Mouse (Mus musculus) G1E (cell line): Measurements from ENCODE around the gene 1810013L24Rik. TPM values are rescaled to one million over a fixed set of nuclear protein-coding genes. Genes with fewer than 3 reads are reported as not detected.
A peak's percentile ranks its signal among the peaks of the same experiment; 100 is the strongest.
"Not testable (repeated sequence)": the region's sequence is repeated elsewhere in the genome, so short reads cannot be mapped to it uniquely, and the experiment has no call there.

ENCODE experiments used
- ATAC-seq: 2 replicates; pipeline ENCODE4 v1.8.0; 2016; ENCODE audit warnings: mild to moderate bottlenecking; ENCODE audit not compliant: insufficient number of reproducible peaks, poor library complexity, low FRiP score, severe bottlenecking; ENCODE audit errors: extremely low read depth
- DNase-seq: peaks from one replicate; pipeline ENCODE4 v3.0.0; 2012; ENCODE audit warnings: low spot score
- H3K27me3 ChIP-seq: 2 replicates; pipeline ENCODE4 v1.6.1; 2012; ENCODE audit warnings: mild to moderate bottlenecking, low read length, inconsistent platforms; ENCODE audit not compliant: insufficient read depth
- H3K36me3 ChIP-seq: replicated peaks from 2 replicates; pipeline ENCODE3; 2012; ENCODE audit warnings: mild to moderate bottlenecking, inconsistent platforms
- H3K4me1 ChIP-seq: 2 replicates; pipeline ENCODE4 v1.6.1; 2012; ENCODE audit warnings: low read depth, low read length, inconsistent platforms, mixed read lengths; ENCODE audit not compliant: insufficient read depth
- H3K4me3 ChIP-seq: 2 replicates; pipeline ENCODE4 v1.5.1; 2012; ENCODE audit warnings: low read depth, mild to moderate bottlenecking, inconsistent platforms, low read length, moderate library complexity, mixed read lengths
- H3K9me3 ChIP-seq: replicated peaks from 2 replicates; pipeline ENCODE4 v1.6.1; 2012; ENCODE audit warnings: inconsistent platforms
- CTCF ChIP-seq: IDR thresholded peaks from 2 replicates; pipeline ENCODE4 v1.5.1; 2012; ENCODE audit warnings: low read depth, low read length, inconsistent platforms, mixed read lengths
- GATA1 ChIP-seq: IDR thresholded peaks from 2 replicates; pipeline ENCODE4 v1.6.1; 2012; ENCODE audit warnings: borderline replicate concordance, low read length, inconsistent platforms, mixed read lengths
- GATA2 ChIP-seq: IDR thresholded peaks from 2 replicates; pipeline ENCODE4 v1.6.1; 2012; ENCODE audit warnings: low read depth, low read length, inconsistent platforms, borderline replicate concordance
- POLR2AphosphoS5 ChIP-seq: IDR thresholded peaks from 2 replicates; pipeline ENCODE4 v1.6.1; 2012; ENCODE audit warnings: low read depth, low read length, inconsistent platforms; ENCODE audit not compliant: insufficient replicate concordance
- TAL1 ChIP-seq: conservative IDR thresholded peaks from 2 replicates; pipeline ENCODE4 v1.6.1; 2012; ENCODE audit warnings: low read depth, low read length, inconsistent platforms, mixed read lengths
- polyA plus RNA-seq: library from polyadenylated mRNA; stranded (reverse); fragments of >175 nt; gene quantifications from 2 replicates; pipeline ENCODE4 v1.2.3, GENCODE M21; 2012
- total RNA-seq, 2 experiments: library from RNA; stranded (forward) in 1 of 2; stranded (reverse) in 1 of 2; fragments of 200-1000 nt in 1 of 2; fragments of >200 nt in 1 of 2; fragmentation: Nextera tagmentation in 1 of 2; gene quantifications; 2 replicates each; pipeline ENCODE4 v1.2.3; 2014 to 2017

1810013L24Rik gene
- total and polyA plus RNA-seq, 3 experiments, result 17.7 to 92.2 (median 58.1) TPM

GRCm38 (mm10) chr16:8872019-8872418 lies 42.1 kb downstream of the 1810013L24Rik start:
- H3K9me3 ChIP-seq, result peaks cover 3% of the 10 kb centered on the region; the same call in 1 of the 2 replicates
- no peak overlapping the region for H3K4me3 ChIP-seq
- TF ChIP-seq GATA2 (no peak), POLR2AphosphoS5 (no peak), TAL1 (no peak), GATA1 (no peak), CTCF (no peak)
- H3K36me3 ChIP-seq, result peaks cover 2% of the 10 kb centered on the region
- DNase-seq (peak; percentile 53), ATAC-seq (peak; percentile 59; the same call in 1 of the 2 replicates)
- peaks cover 31% of the 10 kb centered on the region for H3K4me1 ChIP-seq
- no peaks in the 10 kb centered on the region for H3K27me3 ChIP-seq

- peaks cover 2% of the 10 kb centered on the region for H3K36me3 ChIP-seq
- TF ChIP-seq GATA1 (no peak), CTCF (no peak), GATA2 (no peak), TAL1 (no peak), POLR2AphosphoS5 (no peak)
Observed at GRCm38 (mm10) chr16:8872486-8872885, 42.6 kb downstream of the 1810013L24Rik start.

GRCm38 (mm10) chr16:8880076-8880475 lies 50.2 kb downstream of the 1810013L24Rik start:
- no peak for DNase-seq
- no peak overlapping the region for H3K4me3 ChIP-seq
- TF ChIP-seq GATA1 (no peak), POLR2AphosphoS5 (no peak), GATA2 (no peak), TAL1 (no peak)
- H3K27me3 ChIP-seq, result peaks cover 20% of the 10 kb centered on the region
- peaks cover 4% of the 10 kb centered on the region for H3K4me1 ChIP-seq
- no peaks in the 10 kb centered on the region for H3K36me3 ChIP-seq
- no peaks in the 10 kb centered on the region for H3K9me3 ChIP-seq
- ATAC-seq, result no peak

More at GRCm38 (mm10) chr16:8872486-8872885, 42.6 kb downstream of the 1810013L24Rik start:
- no peak for ATAC-seq
- peaks cover 29% of the 10 kb centered on the region for H3K4me1 ChIP-seq
- no peak for DNase-seq
- no peak overlapping the region for H3K4me3 ChIP-seq
- H3K27me3 ChIP-seq, result no peaks in the 10 kb centered on the region
- peaks cover 2% of the 10 kb centered on the region; the same call in 1 of the 2 replicates for H3K9me3 ChIP-seq

- Histone ChIP-seq H3K9me3 (no peaks in the 10 kb centered on the region), H3K4me3 (no peak overlapping the region; the same call in 1 of the 2 replicates), H3K36me3 (no peaks in the 10 kb centered on the region), H3K27me3 (peaks cover 26% of the 10 kb centered on the region), H3K4me1 (peaks cover 4% of the 10 kb centered on the region)
- no peak for ATAC-seq
- peak; percentile 17 for DNase-seq
- TF ChIP-seq CTCF (peak; percentile 86), TAL1 (no peak), GATA1 (no peak), GATA2 (no peak), POLR2AphosphoS5 (no peak)
Observed at GRCm38 (mm10) chr16:8883674-8884241, 53.9 kb downstream of the 1810013L24Rik start.

GRCm38 (mm10) chr16:8894214-8894613 lies 64.3 kb downstream of the 1810013L24Rik start:
- DNase-seq, H3K36me3 ChIP-seq, H3K9me3 ChIP-seq, H3K4me1 ChIP-seq, ATAC-seq, H3K4me3 ChIP-seq, H3K27me3 ChIP-seq: not testable (repeated sequence)

GRCm38 (mm10) chr16:8895301-8895700 lies 65.4 kb downstream of the 1810013L24Rik start:
- Histone ChIP-seq H3K9me3 (no peaks in the 10 kb centered on the region), H3K36me3 (no peaks in the 10 kb centered on the region), H3K27me3 (peaks cover 2% of the 10 kb centered on the region; the same call in 1 of the 2 replicates), H3K4me3 (no peak overlapping the region), H3K4me1 (peaks cover 2% of the 10 kb centered on the region; the same call in 1 of the 2 replicates)
- no peak for ATAC-seq
- no peak for DNase-seq
- TF ChIP-seq GATA2, result no peak
- TF ChIP-seq TAL1, result no peak
- TF ChIP-seq GATA1, result no peak
- TF ChIP-seq CTCF, result no peak
- TF ChIP-seq POLR2AphosphoS5, result no peak

- not testable (repeated sequence) for H3K36me3 ChIP-seq, H3K4me1 ChIP-seq, ATAC-seq, DNase-seq, H3K9me3 ChIP-seq, H3K4me3 ChIP-seq, H3K27me3 ChIP-seq
Observed at GRCm38 (mm10) chr16:8906115-8906514, 76.2 kb downstream of the 1810013L24Rik start.

Other genes starting within 250 kb of the 1810013L24Rik start
- gene Pmm2, start 192.4 kb upstream of the 1810013L24Rik start, total RNA-seq (2014; fragmentation: Nextera tagmentation), result 57.3 and 74.3 TPM in 2 replicates
- gene Pmm2, start 192.4 kb upstream of the 1810013L24Rik start, total RNA-seq (2017), result 122 and 127 TPM in 2 replicates
- 12.1 and 28.2 TPM in 2 replicates for gene Pmm2, start 192.4 kb upstream of the 1810013L24Rik start, polyA plus RNA-seq
- 13.6 and 21.2 TPM in 2 replicates for gene Tmem186, start 192.4 kb upstream of the 1810013L24Rik start, total RNA-seq (2014; fragmentation: Nextera tagmentation)
- gene Tmem186, start 192.4 kb upstream of the 1810013L24Rik start, total RNA-seq (2017), result 28.9 and 31.0 TPM in 2 replicates
- gene Tmem186, start 192.4 kb upstream of the 1810013L24Rik start, polyA plus RNA-seq, result 9.7 and 11.4 TPM in 2 replicates
- 16.4 and 28.4 TPM in 2 replicates for gene Carhsp1, start 157.9 kb upstream of the 1810013L24Rik start, total RNA-seq (2014; fragmentation: Nextera tagmentation)
- 30.3 and 30.8 TPM in 2 replicates for gene Carhsp1, start 157.9 kb upstream of the 1810013L24Rik start, total RNA-seq (2017)
- gene Carhsp1, start 157.9 kb upstream of the 1810013L24Rik start, polyA plus RNA-seq, result 14.5 and 15.7 TPM in 2 replicates
- not detected in 2 replicates for gene Gm5767, start 149.3 kb upstream of the 1810013L24Rik start, total RNA-seq (2014; fragmentation: Nextera tagmentation)
- not detected in 2 replicates for gene Gm5767, start 149.3 kb upstream of the 1810013L24Rik start, total RNA-seq (2017)
- gene Gm5767, start 149.3 kb upstream of the 1810013L24Rik start, polyA plus RNA-seq, result not detected in 2 replicates
- gene Usp7, start 37.8 kb upstream of the 1810013L24Rik start, total RNA-seq (2014; fragmentation: Nextera tagmentation), result 234 and 362 TPM in 2 replicates
- gene Usp7, start 37.8 kb upstream of the 1810013L24Rik start, total RNA-seq (2017), result 132 and 150 TPM in 2 replicates
- 25.9 and 26.9 TPM in 2 replicates for gene Usp7, start 37.8 kb upstream of the 1810013L24Rik start, polyA plus RNA-seq